Mouse (Mus musculus): ENCODE results near the gene Zfpl1.

The Zfpl1 gene

GRCm38 (mm10) chr19:6097847-6098246, 13.1 kb upstream of the Zfpl1 start:
- no peak for DNase-seq (ENCODE audit: low spot score)

DNA sequence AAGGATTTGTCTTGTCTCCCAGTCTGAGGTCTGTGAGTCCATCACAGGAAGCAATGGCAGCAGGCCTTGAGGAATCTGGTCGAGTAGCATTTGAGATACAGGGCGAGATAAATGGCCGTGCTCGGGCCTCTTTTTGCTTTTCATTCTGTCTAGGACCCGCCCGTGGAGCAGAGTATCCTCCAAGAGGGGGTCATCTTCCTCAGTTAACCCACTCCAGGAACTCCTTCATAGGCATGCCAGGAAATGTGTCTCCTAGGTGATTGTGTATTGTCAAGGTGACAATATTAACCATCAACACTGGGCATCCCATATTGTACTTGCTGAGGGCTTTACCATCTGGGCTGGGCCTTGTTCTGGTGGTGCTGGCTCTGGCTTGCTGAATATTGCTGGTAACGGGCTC, 9.4 kb upstream of the Zfpl1 start, which contains the start of gene AC131692.1:
Gene AC131692.1, plus strand, starts transcription at position 301 of the 400 bp plus-strand sequence.
- no peak for DNase-seq (ENCODE audit: low spot score)

DNA sequence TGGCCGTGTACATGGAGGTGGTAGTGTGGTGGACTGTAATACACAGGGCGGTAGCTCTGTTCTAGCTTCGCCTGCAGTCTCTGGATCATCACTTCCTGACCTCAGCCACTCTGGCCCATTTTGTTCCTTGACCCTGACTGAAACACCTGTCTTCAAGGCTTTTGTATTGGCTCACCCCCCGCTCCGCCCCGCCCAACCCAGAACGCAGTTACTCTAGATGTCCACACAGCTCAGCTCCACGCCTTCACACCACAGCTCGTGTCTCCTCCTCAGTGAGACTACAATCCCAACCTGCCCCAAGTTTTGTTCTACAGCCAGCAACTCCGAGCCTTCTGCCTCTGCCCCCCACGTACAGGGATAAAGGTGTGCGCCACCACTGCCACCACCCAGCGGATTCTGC, 4.1 kb upstream of the Zfpl1 start:
- DNase-seq (ENCODE audit: low spot score) = no peak

GRCm38 (mm10) chr19:6085417-6085879, 692 bp upstream of the Zfpl1 start:
- DNase-seq (ENCODE audit: low spot score) = no peak

DNA sequence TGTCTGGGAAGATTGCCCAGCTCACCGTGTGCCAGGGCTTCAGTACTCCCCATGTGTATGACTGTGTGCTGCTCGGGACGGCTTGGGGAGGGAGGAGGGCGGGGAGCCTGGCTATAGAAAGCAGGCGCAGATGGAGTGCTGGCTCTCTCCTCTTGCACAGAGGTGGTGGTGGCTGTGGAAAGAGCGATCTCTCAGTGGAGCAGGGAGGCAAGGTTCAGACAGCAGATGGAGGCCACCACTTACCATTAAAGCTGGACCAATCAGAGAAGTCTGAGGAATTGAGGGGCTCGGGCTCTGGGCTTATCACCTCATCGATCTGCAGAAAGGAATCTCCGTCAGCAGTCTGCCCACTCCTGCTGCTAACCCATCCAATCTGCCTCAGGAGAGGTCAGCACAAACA, 2.6 kb downstream of the Zfpl1 start, which contains the start of gene Gm28374:
Gene Gm28374, minus strand, starts transcription at position 101 of the 400 bp plus-strand sequence.
- DNase-seq (ENCODE audit: low spot score) = no peak

GRCm38 (mm10) chr19:6079983-6080480, 4.7 kb downstream of the Zfpl1 start, which contains the start of gene Tmem262:
Tmem262 (plus strand) TSS chr19:6080033.
- DNase-seq (ENCODE audit: low spot score) = no peak

- peak; percentile 75 for DNase-seq (ENCODE audit: low spot score)
Measured at GRCm38 (mm10) chr19:6076564-6077393, 8.0 kb downstream of the Zfpl1 start, which contains the start of gene Vps51. Vps51 (minus strand) TSS chr19:6077231.

GRCm38 (mm10) chr19:6073889-6074288, 10.9 kb downstream of the Zfpl1 start:
- DNase-seq (ENCODE audit: low spot score) = no peak

DNA sequence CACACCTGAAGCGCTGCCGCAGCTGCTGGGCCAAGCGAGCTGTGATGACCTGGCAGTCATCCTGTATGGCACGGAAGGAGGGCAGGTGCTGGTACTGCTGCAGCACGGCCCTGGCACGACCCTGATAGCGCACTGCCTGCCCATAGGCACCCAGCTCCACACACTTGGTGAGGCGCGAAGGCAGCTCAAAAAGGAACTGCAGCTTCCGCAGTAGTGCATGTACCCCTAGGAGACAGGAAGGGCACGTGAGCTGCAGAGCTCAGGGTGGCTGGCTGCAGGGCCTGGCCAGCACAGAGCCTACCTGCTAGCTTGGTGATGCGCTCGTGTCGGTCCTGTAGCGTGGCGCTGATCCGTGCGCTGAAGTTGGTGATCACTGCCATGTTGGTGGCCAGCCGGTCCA, 13.5 kb downstream of the Zfpl1 start:
- DNase-seq (ENCODE audit: low spot score) = no peak

- no peak for DNase-seq (ENCODE audit: low spot score)
Measured at GRCm38 (mm10) chr19:6070571-6071250, 14.0 kb downstream of the Zfpl1 start.

DNA sequence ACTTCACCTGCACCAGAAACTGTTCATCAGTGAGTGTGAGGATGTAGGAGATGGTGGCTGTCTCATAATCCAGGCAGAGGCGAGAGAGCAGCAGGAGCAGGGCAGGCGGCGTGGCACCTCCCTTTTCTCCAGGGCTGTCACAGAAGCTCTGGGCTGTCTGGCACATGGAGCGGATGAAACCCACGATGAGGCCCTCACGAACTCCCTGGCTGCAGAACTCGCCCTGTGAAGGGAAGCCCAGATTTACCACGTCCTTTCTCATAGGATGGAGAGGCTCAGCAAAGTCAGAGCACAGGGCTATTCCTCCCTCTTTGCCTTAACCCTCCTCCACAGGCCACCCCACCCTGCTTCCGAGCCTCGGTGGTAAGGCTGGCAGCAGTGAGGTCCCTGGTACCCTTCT, 14.9 kb downstream of the Zfpl1 start:
- DNase-seq (ENCODE audit: low spot score) = no peak

GRCm38 (mm10) chr19:6068951-6069350, 15.8 kb downstream of the Zfpl1 start:
- no peak for DNase-seq (ENCODE audit: low spot score)

- DNase-seq (ENCODE audit: low spot score) = peak; percentile 91
Measured at GRCm38 (mm10) chr19:6067724-6068415, 16.9 kb downstream of the Zfpl1 start, which contains the start of gene Tm7sf2. Tm7sf2 (minus strand) TSS chr19:6068373.

DNA sequence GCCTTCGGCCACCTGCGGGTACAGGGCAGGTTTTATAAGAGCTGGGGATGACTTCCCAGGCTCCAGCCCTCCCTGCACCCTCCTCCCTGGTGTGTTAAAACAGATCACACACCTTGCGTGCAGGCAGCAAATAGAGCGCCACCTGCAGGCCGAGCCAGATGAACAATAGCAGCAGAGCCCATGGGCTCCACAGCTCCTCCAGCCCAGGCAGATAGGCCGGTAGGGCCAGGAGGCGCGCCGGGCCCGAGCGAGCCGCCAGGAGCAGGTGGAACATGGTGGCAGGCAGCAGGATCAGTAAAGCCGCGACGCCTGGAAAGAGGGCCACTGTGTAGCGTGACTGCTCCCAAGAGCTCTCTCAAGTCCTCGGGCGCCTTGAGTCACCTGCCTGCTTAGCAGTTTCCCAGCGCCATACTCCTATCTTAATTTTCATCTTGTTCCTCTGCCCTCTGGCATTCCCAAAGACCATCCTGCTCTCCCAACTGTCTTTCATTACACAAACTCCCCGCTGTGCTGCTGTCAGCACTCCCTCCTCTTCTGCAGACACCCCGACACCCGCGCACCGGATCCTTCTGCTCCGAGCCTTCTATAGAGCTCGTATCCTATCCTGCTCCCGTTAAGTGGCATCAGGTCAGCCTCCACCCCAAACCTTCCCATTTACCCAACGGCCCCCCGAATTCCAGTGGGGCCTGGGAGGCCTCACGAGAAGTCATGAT, 17.6 kb downstream of the Zfpl1 start:
- peak; percentile 52 for DNase-seq (ENCODE audit: low spot score)

DNA sequence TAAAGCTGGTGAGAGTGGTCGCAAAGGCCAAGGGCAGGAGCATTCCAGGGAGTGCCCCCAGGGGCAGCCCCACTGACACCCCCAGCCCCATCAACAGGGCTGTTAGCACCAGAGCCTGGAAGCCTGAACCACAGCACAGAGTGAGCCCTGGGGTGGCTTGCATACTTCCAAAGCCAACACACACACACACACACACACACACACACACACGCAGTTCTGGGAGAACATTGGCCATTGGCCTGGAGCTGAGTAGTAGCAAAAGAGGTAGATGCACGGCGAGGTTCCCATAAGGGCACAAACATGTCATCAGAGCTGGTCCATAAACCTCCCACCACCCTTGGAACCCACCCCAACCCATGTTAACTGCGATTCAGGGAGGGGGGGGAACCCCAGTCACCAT, 18.2 kb downstream of the Zfpl1 start:
- no peak for DNase-seq (ENCODE audit: low spot score)

- DNase-seq (ENCODE audit: low spot score) = no peak
Measured at GRCm38 (mm10) chr19:6063081-6063480, 21.7 kb downstream of the Zfpl1 start.

DNA sequence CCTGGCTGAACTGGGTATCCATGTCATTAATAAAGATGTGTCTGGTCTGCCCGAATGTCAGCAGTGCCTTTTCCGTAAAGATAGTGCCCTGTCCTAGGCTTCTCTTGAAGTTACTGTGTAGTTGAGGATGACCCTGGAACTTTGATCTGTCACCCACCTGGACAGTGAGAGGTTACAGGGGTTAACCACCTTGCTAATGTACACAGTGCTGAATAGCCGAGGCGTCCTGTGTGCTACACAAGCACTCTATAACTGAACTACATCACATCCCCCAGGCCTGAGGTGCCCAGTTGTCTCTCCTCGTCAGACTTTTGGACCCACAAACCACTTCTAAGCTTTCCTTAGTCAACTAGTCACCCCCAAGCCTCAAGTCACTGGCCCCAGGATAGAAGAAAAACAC, 22.3 kb downstream of the Zfpl1 start:
- no peak for DNase-seq (ENCODE audit: low spot score)

DNA sequence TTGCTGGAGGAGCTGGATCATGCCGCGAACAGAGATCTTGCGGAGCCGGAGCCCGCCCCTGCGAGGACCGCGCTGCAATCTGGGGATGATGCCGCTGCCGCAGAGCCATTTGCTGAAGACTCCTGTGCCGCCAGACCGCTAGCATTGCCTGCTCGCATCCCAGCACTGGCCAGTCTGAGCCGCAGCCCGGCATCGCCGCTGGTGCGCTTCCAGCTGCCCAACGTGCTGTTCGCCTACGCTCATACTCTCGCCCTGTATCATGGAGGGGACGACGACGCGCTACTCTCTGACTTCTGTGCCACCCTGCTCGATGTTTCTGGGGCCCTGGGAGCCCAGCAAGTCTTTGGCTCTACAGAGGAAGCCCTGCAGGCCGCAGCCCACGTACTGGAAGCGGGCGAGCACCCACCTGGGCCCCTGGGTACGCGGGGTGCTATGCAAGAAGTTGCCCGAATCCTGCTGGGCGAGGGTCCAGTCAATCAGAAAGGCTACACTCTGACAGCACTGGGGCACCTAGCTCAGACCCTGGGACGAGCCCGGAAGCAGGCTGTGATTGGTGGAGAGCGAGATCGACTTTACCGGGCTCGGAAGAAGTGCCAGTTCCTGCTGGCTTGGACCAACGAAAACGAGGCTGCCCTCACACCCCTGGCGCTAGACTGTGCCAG, 23.0 kb downstream of the Zfpl1 start:
- DNase-seq (ENCODE audit: low spot score) = no peak

DNA sequence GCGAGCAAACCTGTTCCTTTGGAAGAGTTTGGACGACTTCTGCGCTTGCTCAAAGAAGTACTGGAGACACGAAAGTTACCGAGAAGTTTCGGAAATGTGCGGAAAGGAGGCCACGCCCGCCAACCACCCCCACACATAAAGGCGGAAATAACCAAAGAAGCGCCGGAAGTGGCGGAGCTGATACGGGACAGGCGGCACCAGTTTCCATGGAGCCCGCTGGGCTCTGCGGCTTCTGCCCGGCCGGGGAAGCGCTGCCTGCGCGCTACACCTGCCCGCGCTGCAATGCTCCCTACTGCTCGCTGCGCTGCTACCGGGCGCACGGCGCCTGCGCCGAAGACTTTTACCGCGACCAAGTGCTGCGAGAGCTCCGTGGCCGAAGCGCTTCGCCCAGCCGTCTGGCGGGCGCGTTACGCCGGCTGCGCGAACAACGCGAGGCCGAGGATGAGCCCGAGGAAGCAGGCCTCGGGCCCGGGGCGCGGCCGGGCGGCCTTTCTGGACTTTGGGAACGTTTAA, 23.7 kb downstream of the Zfpl1 start, which contains the start of gene Znhit2:
Gene Znhit2, plus strand, starts transcription at position 172 of the 513 bp plus-strand sequence.
- DNase-seq (ENCODE audit: low spot score) = peak; percentile 91

DNA sequence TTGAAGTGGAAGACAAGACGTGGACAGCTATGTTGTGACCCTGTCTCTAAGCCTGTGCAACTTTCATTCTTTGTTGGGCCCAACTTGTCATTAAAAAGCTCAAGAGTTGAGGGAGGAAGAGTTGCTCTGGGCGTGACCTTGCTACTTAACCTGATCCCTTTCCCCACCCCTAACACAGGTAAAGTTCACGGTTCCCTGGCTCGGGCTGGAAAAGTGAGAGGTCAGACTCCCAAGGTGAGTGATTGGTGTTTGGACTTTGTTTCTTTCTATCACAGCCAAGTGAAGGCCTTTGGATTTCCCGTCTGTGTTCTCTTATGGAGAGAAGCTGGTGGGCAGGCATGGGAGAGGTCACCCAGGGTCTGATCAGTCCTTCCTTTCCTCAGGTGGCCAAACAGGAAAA, 25.8 kb downstream of the Zfpl1 start:
- DNase-seq (ENCODE audit: low spot score) = no peak

GRCm38 (mm10) chr19:6058513-6058912, 26.2 kb downstream of the Zfpl1 start:
- DNase-seq (ENCODE audit: low spot score) = no peak

All from ovary, adult 18-20 months (tissue).